Mouse (Mus musculus) CH12.LX (cell line): ENCODE results near the gene Pik3c2g. TPM values are rescaled to one million over a fixed set of nuclear protein-coding genes. Genes with fewer than 3 reads are reported as not detected.

ENCODE experiments used
- DNase-seq: peaks from one replicate; pipeline ENCODE4 v3.0.0-alpha.2; 2013; ENCODE audit errors: extremely low read depth
- H3K27ac ChIP-seq: 2 replicates; pipeline ENCODE4 v1.5.1; 2012; ENCODE audit warnings: low read depth, mild to moderate bottlenecking, control low read depth, moderate library complexity; ENCODE audit not compliant: insufficient read depth
- H3K27me3 ChIP-seq: replicated peaks from 2 replicates; pipeline ENCODE3; 2012; ENCODE audit warnings: inconsistent platforms
- H3K36me3 ChIP-seq, 2 experiments: replicated peaks in 1 of 2; 2 replicates each; pipeline versions ENCODE3 to v1.6.1; 2012; ENCODE audit warnings: inconsistent platforms in 1 of 2, low read length in 1 of 2, mild to moderate bottlenecking in 1 of 2, mixed read lengths in 1 of 2, moderate library complexity in 1 of 2; ENCODE audit not compliant: control insufficient read depth in 1 of 2, insufficient read depth in 1 of 2
- H3K4me1 ChIP-seq, 2 experiments: 2 replicates each; pipeline ENCODE4 v1.6.1; 2012; ENCODE audit warnings: inconsistent platforms in 1 of 2, moderate library complexity in 1 of 2; ENCODE audit not compliant: insufficient read depth in 2 of 2, control insufficient read depth in 1 of 2
- H3K4me2 ChIP-seq: 2 replicates; pipeline ENCODE4 v1.6.1; 2012; ENCODE audit warnings: low read depth, mild to moderate bottlenecking, control low read depth; ENCODE audit not compliant: poor library complexity, insufficient read depth, severe bottlenecking
- H3K4me3 ChIP-seq, 3 experiments: fragments of 150-350 bp in 1 of 3; sonication (generic) in 1 of 3; replicated peaks in 1 of 3; 2 replicates each; pipeline versions ENCODE3 to v1.5.1; 2011 to 2012; ENCODE audit warnings: low read depth in 2 of 3, low read length in 2 of 3, mild to moderate bottlenecking in 2 of 3, moderate library complexity in 2 of 3, control low read depth in 1 of 3, improper control_type of control experiment in 1 of 3, inconsistent platforms in 1 of 3, mixed read lengths in 1 of 3; ENCODE audit not compliant: poor library complexity in 1 of 3
- H3K79me2 ChIP-seq: replicated peaks from 2 replicates; pipeline ENCODE4 v1.6.1; 2012; ENCODE audit warnings: mild to moderate bottlenecking, moderate library complexity; ENCODE audit not compliant: control insufficient read depth, poor library complexity, insufficient read depth, severe bottlenecking; ENCODE audit errors: extremely low read depth
- H3K9ac ChIP-seq: 2 replicates; pipeline ENCODE4 v1.6.1; 2012; ENCODE audit warnings: low read depth, mild to moderate bottlenecking, control low read depth, moderate library complexity; ENCODE audit not compliant: insufficient read depth
- H3K9me3 ChIP-seq: replicated peaks from 2 replicates; pipeline ENCODE3; 2012; ENCODE audit warnings: low read length, inconsistent platforms, mixed read lengths
- BHLHE40 ChIP-seq: IDR thresholded peaks from 2 replicates; pipeline ENCODE4 v1.6.1; 2011; ENCODE audit warnings: mild to moderate bottlenecking, low read depth, low read length, improper control_type of control experiment
- CHD2 ChIP-seq: IDR thresholded peaks from 2 replicates; pipeline ENCODE4 v1.6.1; 2011; ENCODE audit warnings: low read length, improper control_type of control experiment
- E2F4 ChIP-seq: IDR thresholded peaks from 2 replicates; pipeline ENCODE4 v1.6.1; 2011; ENCODE audit warnings: low read depth, low read length, improper control_type of control experiment; ENCODE audit not compliant: insufficient replicate concordance
- ELF1 ChIP-seq: IDR thresholded peaks from 2 replicates; pipeline ENCODE4 v1.6.1; 2014; ENCODE audit warnings: low read depth, mild to moderate bottlenecking, inconsistent platforms, low read length, improper control_type of control experiment
- EP300 ChIP-seq: IDR thresholded peaks from 2 replicates; pipeline ENCODE4 v1.6.1; 2011; ENCODE audit warnings: low read length, improper control_type of control experiment
- IRF4 ChIP-seq: IDR thresholded peaks from 2 replicates; pipeline ENCODE4 v1.6.1; 2014; ENCODE audit warnings: low read depth, mild to moderate bottlenecking, inconsistent platforms, low read length, improper control_type of control experiment
- JUN ChIP-seq: IDR thresholded peaks from 2 replicates; pipeline ENCODE4 v1.6.1; 2011; ENCODE audit warnings: low read depth, mild to moderate bottlenecking, low read length, improper control_type of control experiment, moderate library complexity; ENCODE audit not compliant: insufficient read depth
- JUND ChIP-seq: conservative IDR thresholded peaks from 2 replicates; pipeline ENCODE4 v1.6.1; 2011; ENCODE audit warnings: low read depth, low read length, improper control_type of control experiment
- KAT2A ChIP-seq: IDR thresholded peaks from 2 replicates; pipeline ENCODE4 v1.6.1; 2012; ENCODE audit warnings: low read length, improper control_type of control experiment, inconsistent platforms; ENCODE audit not compliant: insufficient replicate concordance
- MAFK ChIP-seq: IDR thresholded peaks from 2 replicates; pipeline ENCODE4 v1.6.1; 2011; ENCODE audit warnings: low read length, improper control_type of control experiment; ENCODE audit not compliant: insufficient replicate concordance
- MAX ChIP-seq: IDR thresholded peaks from 2 replicates; pipeline ENCODE4 v1.6.1; 2011; ENCODE audit warnings: low read length, improper control_type of control experiment
- MEF2A ChIP-seq: IDR thresholded peaks from 2 replicates; pipeline ENCODE4 v1.6.1; 2014; ENCODE audit warnings: low read depth, mild to moderate bottlenecking, inconsistent platforms, low read length, improper control_type of control experiment, borderline replicate concordance
- PAX5 ChIP-seq: IDR thresholded peaks from 2 replicates; pipeline ENCODE4 v1.6.1; 2012; ENCODE audit warnings: low read length, inconsistent platforms, mixed read lengths
- POLR2A ChIP-seq: IDR thresholded peaks from 2 replicates; pipeline ENCODE4 v1.6.1; 2011; ENCODE audit warnings: low read depth, mild to moderate bottlenecking, improper control_type of control experiment, low read length
- SMC3 ChIP-seq: IDR thresholded peaks from 2 replicates; pipeline ENCODE4 v1.6.1; 2011; ENCODE audit warnings: low read depth, low read length, improper control_type of control experiment
- TBP ChIP-seq: conservative IDR thresholded peaks from 2 replicates; pipeline ENCODE4 v1.6.1; 2011; ENCODE audit warnings: low read depth, low read length, improper control_type of control experiment
- UBTF ChIP-seq: IDR thresholded peaks from 2 replicates; pipeline ENCODE4 v1.6.1; 2012; ENCODE audit warnings: low read depth, mild to moderate bottlenecking, inconsistent platforms, low read length, improper control_type of control experiment, moderate library complexity
- USF1 ChIP-seq: IDR thresholded peaks from 2 replicates; pipeline ENCODE4 v1.6.1; 2014; ENCODE audit warnings: low read depth, mild to moderate bottlenecking, inconsistent platforms, low read length, improper control_type of control experiment
- ZC3H11A ChIP-seq: IDR thresholded peaks from 2 replicates; pipeline ENCODE4 v1.6.1; 2012; ENCODE audit warnings: low read depth, mild to moderate bottlenecking, inconsistent platforms, low read length, improper control_type of control experiment
- ZKSCAN1 ChIP-seq: IDR thresholded peaks from 2 replicates; pipeline ENCODE4 v1.6.1; 2012; ENCODE audit warnings: low read depth, inconsistent platforms, low read length, improper control_type of control experiment, borderline replicate concordance
- ZMIZ1 ChIP-seq: IDR thresholded peaks from 2 replicates; pipeline ENCODE4 v1.6.1; 2012; ENCODE audit warnings: low read depth, mild to moderate bottlenecking, inconsistent platforms, low read length, improper control_type of control experiment
- ZNF384 ChIP-seq: IDR thresholded peaks from 2 replicates; pipeline ENCODE4 v1.6.1; 2012; ENCODE audit warnings: low read depth, low read length, improper control_type of control experiment, inconsistent platforms
- dilution Hi-C: fragments of 300-500 bp; cut with MboI; formaldehyde crosslinking; loops from 2 replicates; pipeline ENCODE4 v1.14.3; 2020; ENCODE audit warnings: low sequenced_read_pairs; ENCODE audit not compliant: extremely low pct_unique_long_range_greater_than_20kb, extremely low pct_ligation_motif_present
- in situ Hi-C: fragments of 300-500 bp; cut with MboI; formaldehyde crosslinking; loops from 3 replicates; pipeline ENCODE4 v1.14.3; 2019; ENCODE audit warnings: low sequenced_read_pairs, low pct_ligation_motif_present, low pct_unique_long_range_greater_than_20kb, mixed read lengths
- polyA plus RNA-seq: library from polyadenylated mRNA; unstranded; fragments of >175 nt; gene quantifications from 2 replicates; pipeline ENCODE4 v1.2.1, GENCODE M21; 2012; ENCODE audit warnings: low read depth; ENCODE audit not compliant: insufficient read length
- total RNA-seq, 2 experiments: library from RNA; depleted of rRNA; stranded (reverse); fragments of 300-350 nt in 1 of 2; fragments of >200 nt in 1 of 2; gene quantifications; 2 replicates each; pipeline ENCODE4 v1.2.3; 2012 to 2014

Pik3c2g gene
- total and polyA plus RNA-seq, 3 experiments = not detected

- dilution Hi-C loops (no loop called here), in situ Hi-C loops (no loop called here)
These were observed 274.5 kb downstream of the Pik3c2g start for GRCm38 (mm10) chr6:139861534-139861933.

GRCm38 (mm10) chr6:139865059-139865673 lies 278.1 kb downstream of the Pik3c2g start:
- H3K27ac ChIP-seq = no peak overlapping the region
- no peak for DNase-seq
- H3K4me3 ChIP-seq = no peak overlapping the region
- H3K36me3 ChIP-seq = no peaks in the 10 kb centered on the region
- H3K79me2 ChIP-seq = no peaks in the 10 kb centered on the region
- no peaks in the 10 kb centered on the region for H3K4me1 ChIP-seq
- no peak overlapping the region for H3K4me2 ChIP-seq
- H3K27me3 ChIP-seq = no peaks in the 10 kb centered on the region
- H3K9me3 ChIP-seq = peaks cover 56% of the 10 kb centered on the region
- TF ChIP-seq EP300 (no peak), CHD2 (no peak), BHLHE40 (no peak), ELF1 (no peak), SMC3 (no peak), MAX (no peak), UBTF (no peak), IRF4 (no peak)
- dilution Hi-C loops (no loop called here), in situ Hi-C loops (no loop called here)
- H3K9ac ChIP-seq = no peak overlapping the region

More at GRCm38 (mm10) chr6:139861534-139861933, 274.5 kb downstream of the Pik3c2g start:
- Histone ChIP-seq H3K4me3 (no peak overlapping the region), H3K79me2 (no peaks in the 10 kb centered on the region), H3K9ac (no peak overlapping the region), H3K27ac (no peak overlapping the region), H3K36me3 (no peaks in the 10 kb centered on the region), H3K27me3 (no peaks in the 10 kb centered on the region), H3K4me2 (no peak overlapping the region), H3K9me3 (peaks cover 60% of the 10 kb centered on the region), H3K4me1 (no peaks in the 10 kb centered on the region)
- no peak for DNase-seq
- TF ChIP-seq MEF2A (no peak), USF1 (no peak), CHD2 (no peak), E2F4 (no peak), KAT2A (no peak), PAX5 (no peak), ZNF384 (no peak), POLR2A (no peak), JUND (no peak), TBP (no peak), MAX (no peak), ZKSCAN1 (no peak), JUN (no peak), ZC3H11A (no peak), MAFK (no peak), EP300 (no peak), ZMIZ1 (no peak)
